Mouse (Mus musculus) G1E (cell line): Measurements from ENCODE around the gene Prrc2b.

ENCODE experiments used
- CTCF ChIP-seq: IDR thresholded peaks from 2 replicates; pipeline ENCODE4 v1.5.1; 2012; ENCODE audit warnings: low read depth, low read length, inconsistent platforms, mixed read lengths
- GATA1 ChIP-seq: IDR thresholded peaks from 2 replicates; pipeline ENCODE4 v1.6.1; 2012; ENCODE audit warnings: borderline replicate concordance, low read length, inconsistent platforms, mixed read lengths
- POLR2AphosphoS5 ChIP-seq: IDR thresholded peaks from 2 replicates; pipeline ENCODE4 v1.6.1; 2012; ENCODE audit warnings: low read depth, low read length, inconsistent platforms; ENCODE audit not compliant: insufficient replicate concordance
- TAL1 ChIP-seq: conservative IDR thresholded peaks from 2 replicates; pipeline ENCODE4 v1.6.1; 2012; ENCODE audit warnings: low read depth, low read length, inconsistent platforms, mixed read lengths

DNA sequence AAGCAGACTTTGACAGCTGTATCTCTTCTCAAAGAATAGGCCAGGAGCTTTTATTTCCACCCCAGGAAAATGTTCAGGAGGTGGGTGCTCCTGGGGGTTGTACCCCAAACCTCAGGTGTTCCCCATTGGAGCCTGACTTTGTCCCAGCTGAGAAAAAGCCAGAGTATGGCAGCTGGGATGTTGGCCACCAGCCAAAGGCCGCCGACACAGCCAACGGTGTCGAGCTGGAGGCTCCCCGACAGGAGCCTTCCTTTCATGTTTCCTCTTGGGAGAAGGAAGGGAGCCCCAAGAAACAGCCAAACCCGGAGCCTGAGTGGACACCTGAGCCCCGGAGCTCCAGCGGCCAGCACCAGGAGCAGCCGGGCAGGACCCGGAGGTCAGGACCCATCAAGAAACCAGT, 62.1 kb downstream of the Prrc2b start:
- TF ChIP-seq CTCF (no peak), TAL1 (no peak), GATA1 (no peak), POLR2AphosphoS5 (no peak)
